Mouse (Mus musculus): Measurements from ENCODE around the gene Erp29.
"Not testable (repeated sequence)": the region's sequence is repeated elsewhere in the genome, so short reads cannot be mapped to it uniquely, and the experiment has no call there.

- TF ChIP-seq GATA1 (IDR thresholded peaks at IDR 0.05; ENCODE audit: borderline replicate concordance, low read length); FLI1 (IDR thresholded peaks at IDR 0.05; ENCODE audit: low read length): not testable (repeated sequence)
Measured at GRCm38 (mm10) chr5:121501424-121501996, 49.2 kb upstream of the Erp29 start.
